In the genomic region with DNA sequence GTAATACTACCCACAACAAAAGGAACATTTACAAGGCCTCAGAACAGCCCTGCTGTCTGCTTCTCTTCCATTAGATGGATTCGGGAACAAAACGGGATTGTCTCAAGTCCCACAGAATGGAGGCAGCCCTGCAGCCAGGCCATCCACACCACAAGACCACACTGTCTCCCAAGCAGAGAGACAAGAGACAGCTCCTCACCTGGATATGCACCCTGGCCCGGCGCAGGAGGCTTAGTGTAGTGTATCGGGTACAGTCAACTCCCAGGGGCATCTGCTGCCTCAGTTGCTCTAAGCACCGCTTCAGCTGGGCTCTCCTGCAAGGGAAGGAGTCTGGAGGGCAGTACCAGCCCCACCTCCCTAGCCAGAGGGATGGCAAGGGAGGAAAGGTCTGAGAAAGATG, we compare ENCODE assay signal across 8 mouse cellular contexts. TPM values are rescaled to one million over a fixed set of nuclear protein-coding genes. Genes with fewer than 3 reads are reported as not detected.
DNase-seq lines count a peak whose midpoint lies in the region; ATAC-seq and TF ChIP-seq lines count a peak whose summit lies in the region.

No protein-coding gene starts in this region.

- H3K27ac ChIP-seq in lung, embryonic 16.5 days (ENCODE audit: low read length): no peak overlapping the region
- H3K27ac ChIP-seq in lung, postnatal 0 days (ENCODE audit: low read length): no peak overlapping the region
- H3K27ac ChIP-seq in forebrain, embryonic 10.5 days: 0 out of 2 replicates have a peak overlapping the region, but pooled peaks have one; percentile 3
- H3K27ac ChIP-seq in limb, embryonic 11.5 days (replicated peaks; ENCODE audit: low read depth, low read length): no peak overlapping the region
- H3K27ac ChIP-seq in neural tube, embryonic 14.5 days (ENCODE audit: low read depth, low read length): no peak overlapping the region

- H3K4me1 ChIP-seq in lung, embryonic 16.5 days (replicated peaks; ENCODE audit: control insufficient read depth, insufficient read depth, low read length): peaks cover 41% of the 10 kb centered on the region
- H3K4me1 ChIP-seq in lung, postnatal 0 days (ENCODE audit: insufficient read depth, low read depth, low read length): peaks cover 8% of the 10 kb centered on the region; the same call in 1 of the 2 replicates
- H3K4me1 ChIP-seq in forebrain, embryonic 10.5 days: peaks cover 53% of the 10 kb centered on the region
- peaks cover 16% of the 10 kb centered on the region for H3K4me1 ChIP-seq in limb, embryonic 11.5 days (ENCODE audit: control insufficient read depth, insufficient read depth, low read length)
- H3K4me1 ChIP-seq in neural tube, embryonic 14.5 days (ENCODE audit: control insufficient read depth, insufficient read depth, low read length): peaks cover 23% of the 10 kb centered on the region; the same call in 1 of the 2 replicates

- TF ChIP-seq CTCF in lung, postnatal 0 days (IDR thresholded peaks at IDR 0.05): no peak

- no peak for ATAC-seq in lung, embryonic 16.5 days (ENCODE audit: low read depth)
- no peak for ATAC-seq in lung, postnatal 0 days
- ATAC-seq in limb, embryonic 11.5 days (ENCODE audit: insufficient number of reproducible peaks, low FRiP score, low TSS enrichment, low read depth): no peak
- ATAC-seq in neural tube, embryonic 14.5 days (ENCODE audit: low read depth): no peak

- H3K4me3 ChIP-seq in lung, embryonic 16.5 days (ENCODE audit: low read length): peak overlapping the region; percentile 66
- no peak overlapping the region for H3K4me3 ChIP-seq in lung, postnatal 0 days (ENCODE audit: low read depth, low read length)
- peak overlapping the region; percentile 78 for H3K4me3 ChIP-seq in forebrain, embryonic 10.5 days
- H3K4me3 ChIP-seq in limb, embryonic 11.5 days (ENCODE audit: low read depth, low read length): no peak overlapping the region
- H3K4me3 ChIP-seq in neural tube, embryonic 14.5 days (ENCODE audit: low read depth, low read length): no peak overlapping the region

- peak overlapping the region; percentile 76 for H3K9ac ChIP-seq in lung, embryonic 16.5 days (ENCODE audit: low read length)
- H3K9ac ChIP-seq in lung, postnatal 0 days (replicated peaks; ENCODE audit: low read depth): no peak overlapping the region
- no peak overlapping the region for H3K9ac ChIP-seq in limb, embryonic 11.5 days (ENCODE audit: low read length)
- no peak overlapping the region for H3K9ac ChIP-seq in neural tube, embryonic 14.5 days (replicated peaks; ENCODE audit: low read depth, low read length)

- TF ChIP-seq EP300 in lung, postnatal 0 days (IDR thresholded peaks at IDR 0.05): no peak

- H3K4me2 ChIP-seq in lung, embryonic 16.5 days (ENCODE audit: low read depth, low read length): peak overlapping the region; percentile 74
- H3K4me2 ChIP-seq in lung, postnatal 0 days (replicated peaks; ENCODE audit: low read depth, low read length): no peak overlapping the region
- peak overlapping the region; percentile 94; the same call in 1 of the 2 replicates for H3K4me2 ChIP-seq in limb, embryonic 11.5 days (ENCODE audit: low read depth, severe bottlenecking)
- peak overlapping the region; percentile 0; the same call in 1 of the 2 replicates for H3K4me2 ChIP-seq in neural tube, embryonic 14.5 days (ENCODE audit: low read depth, low read length)

- 85% methylated on average over 6 of the region's 6 CpGs for WGBS in lung, embryonic 16.5 days
- 80% methylated on average over 6 of the region's 6 CpGs for WGBS in lung, postnatal 0 days
- 82% methylated on average over 6 of the region's 6 CpGs for WGBS in forebrain, embryonic 10.5 days
- 84% methylated on average over 6 of the region's 6 CpGs for WGBS in limb, embryonic 11.5 days
- 85% methylated on average over 6 of the region's 6 CpGs for WGBS in neural tube, embryonic 14.5 days

- no peaks in the 10 kb centered on the region for H3K9me3 ChIP-seq in lung, embryonic 16.5 days (ENCODE audit: control insufficient read depth, low read length)
- no peaks in the 10 kb centered on the region for H3K9me3 ChIP-seq in lung, postnatal 0 days (ENCODE audit: low read length)
- no peaks in the 10 kb centered on the region for H3K9me3 ChIP-seq in forebrain, embryonic 10.5 days
- H3K9me3 ChIP-seq in limb, embryonic 11.5 days (ENCODE audit: control insufficient read depth, low read length): no peaks in the 10 kb centered on the region
- no peaks in the 10 kb centered on the region for H3K9me3 ChIP-seq in neural tube, embryonic 14.5 days (ENCODE audit: control insufficient read depth, low read length)

- H3K36me3 ChIP-seq in lung, embryonic 16.5 days (ENCODE audit: control insufficient read depth, insufficient read depth, low read length): peaks cover 15% of the 10 kb centered on the region
- H3K36me3 ChIP-seq in lung, postnatal 0 days (ENCODE audit: insufficient read depth, low read length): 0 out of 2 replicates have a peak, but pooled peaks cover 15% of the 10 kb centered on the region
- peaks cover 41% of the 10 kb centered on the region for H3K36me3 ChIP-seq in forebrain, embryonic 10.5 days (replicated peaks)
- H3K36me3 ChIP-seq in limb, embryonic 11.5 days (ENCODE audit: control insufficient read depth, insufficient read depth, low read length): peaks cover 15% of the 10 kb centered on the region
- H3K36me3 ChIP-seq in neural tube, embryonic 14.5 days (ENCODE audit: control insufficient read depth, insufficient read depth, low read length): peaks cover 21% of the 10 kb centered on the region

- DNase-seq in lung, postnatal 0 days (ENCODE audit: low spot score): no peak
- DNase-seq in forebrain, embryonic 10.5 days (ENCODE audit: extremely low spot score, low spot score): no peak
- DNase-seq in limb, embryonic 11.5 days (ENCODE audit: low spot score): no peak
- DNase-seq in layer of hippocampus, adult 9-10 months (ENCODE audit: low spot score): no peak
- DNase-seq in thymus, adult 18-20 months: no peak
- DNase-seq in adrenal gland, adult 18-20 months (ENCODE audit: low spot score in 2 of 2): no peak

- H3K27me3 ChIP-seq in lung, embryonic 16.5 days (ENCODE audit: control insufficient read depth, insufficient read depth, low read depth, low read length): no peaks in the 10 kb centered on the region
- H3K27me3 ChIP-seq in lung, postnatal 0 days (replicated peaks; ENCODE audit: insufficient read depth, low read length): no peaks in the 10 kb centered on the region
- peaks cover 17% of the 10 kb centered on the region for H3K27me3 ChIP-seq in forebrain, embryonic 10.5 days (ENCODE audit: poor library complexity, severe bottlenecking)
- H3K27me3 ChIP-seq in limb, embryonic 11.5 days (ENCODE audit: control insufficient read depth, insufficient read depth, low read length): no peaks in the 10 kb centered on the region
- H3K27me3 ChIP-seq in neural tube, embryonic 14.5 days (ENCODE audit: control insufficient read depth, insufficient read depth, low read length): no peaks in the 10 kb centered on the region

RNA-seq across cellular contexts. Expression of gene Mxd3, which starts 1.5 kb away (rescaled TPM):
- 44.0 and 46.4 TPM in 2 replicates for polyA plus RNA-seq in lung, embryonic 16.5 days (2015; fragmentation: Nextera tagmentation; extraction: Ambion mirVana)
- polyA plus RNA-seq in lung, postnatal 0 days (2015; fragmentation: Nextera tagmentation; extraction: Ambion mirVana): 3.1 and 5.0 TPM in 2 replicates
- 23.0 and 28.5 TPM in 2 replicates for polyA plus RNA-seq in forebrain, embryonic 10.5 days (2016; fragmentation: Nextera tagmentation; extraction: Ambion mirVana)
- 23.7 and 28.9 TPM in 2 replicates for polyA plus RNA-seq in limb, embryonic 11.5 days (2014; fragmentation: Nextera tagmentation; extraction: Ambion mirVana)
- 5.7 and 5.9 TPM in 2 replicates for polyA plus RNA-seq in neural tube, embryonic 14.5 days (2014; fragmentation: Nextera tagmentation; extraction: Ambion mirVana)
- under 1 TPM; 0.46 to 0.58 TPM for total RNA-seq in adrenal gland, adult 18-20 months (2021)

RNA-seq across cellular contexts. Expression of gene Rab24, which starts 6.4 kb away (rescaled TPM):
- polyA plus RNA-seq in lung, embryonic 16.5 days (2015; fragmentation: Nextera tagmentation; extraction: Ambion mirVana): 76.9 and 84.3 TPM in 2 replicates
- polyA plus RNA-seq in lung, postnatal 0 days (2015; fragmentation: Nextera tagmentation; extraction: Ambion mirVana): 60.4 and 69.9 TPM in 2 replicates
- polyA plus RNA-seq in forebrain, embryonic 10.5 days (2016; fragmentation: Nextera tagmentation; extraction: Ambion mirVana): 67.1 and 76.5 TPM in 2 replicates
- polyA plus RNA-seq in limb, embryonic 11.5 days (2014; fragmentation: Nextera tagmentation; extraction: Ambion mirVana): 90.6 and 97.4 TPM in 2 replicates
- polyA plus RNA-seq in neural tube, embryonic 14.5 days (2014; fragmentation: Nextera tagmentation; extraction: Ambion mirVana): 99.0 and 101 TPM in 2 replicates
- total RNA-seq in adrenal gland, adult 18-20 months (2021): 10 to 100 TPM; 52.3 to 52.7 TPM

RNA-seq across cellular contexts. Expression of gene Prelid1, which starts 7.9 kb away (rescaled TPM):
- polyA plus RNA-seq in lung, embryonic 16.5 days (2015; fragmentation: Nextera tagmentation; extraction: Ambion mirVana): 466 and 483 TPM in 2 replicates
- polyA plus RNA-seq in lung, postnatal 0 days (2015; fragmentation: Nextera tagmentation; extraction: Ambion mirVana): 283 and 307 TPM in 2 replicates
- 502 and 512 TPM in 2 replicates for polyA plus RNA-seq in forebrain, embryonic 10.5 days (2016; fragmentation: Nextera tagmentation; extraction: Ambion mirVana)
- polyA plus RNA-seq in limb, embryonic 11.5 days (2014; fragmentation: Nextera tagmentation; extraction: Ambion mirVana): 416 and 451 TPM in 2 replicates
- 316 and 329 TPM in 2 replicates for polyA plus RNA-seq in neural tube, embryonic 14.5 days (2014; fragmentation: Nextera tagmentation; extraction: Ambion mirVana)
- total RNA-seq in adrenal gland, adult 18-20 months (2021): 100 to 1,000 TPM; 132 to 143 TPM

RNA-seq across cellular contexts. Expression of gene Lman2, which starts 34.4 kb away (rescaled TPM):
- polyA plus RNA-seq in lung, embryonic 16.5 days (2015; fragmentation: Nextera tagmentation; extraction: Ambion mirVana): 101 and 103 TPM in 2 replicates
- polyA plus RNA-seq in lung, postnatal 0 days (2015; fragmentation: Nextera tagmentation; extraction: Ambion mirVana): 63.6 and 66.5 TPM in 2 replicates
- polyA plus RNA-seq in forebrain, embryonic 10.5 days (2016; fragmentation: Nextera tagmentation; extraction: Ambion mirVana): 97.8 and 100 TPM in 2 replicates
- polyA plus RNA-seq in limb, embryonic 11.5 days (2014; fragmentation: Nextera tagmentation; extraction: Ambion mirVana): 85.3 and 88.7 TPM in 2 replicates
- 36.5 and 49.9 TPM in 2 replicates for polyA plus RNA-seq in neural tube, embryonic 14.5 days (2014; fragmentation: Nextera tagmentation; extraction: Ambion mirVana)
- 100 to 1,000 TPM; 113 to 121 TPM for total RNA-seq in adrenal gland, adult 18-20 months (2021)

RNA-seq across cellular contexts. Expression of gene Rgs14, which starts 41.4 kb away (rescaled TPM):
- 1.4 and 2.1 TPM in 2 replicates for polyA plus RNA-seq in lung, embryonic 16.5 days (2015; fragmentation: Nextera tagmentation; extraction: Ambion mirVana)
- 2.7 and 2.8 TPM in 2 replicates for polyA plus RNA-seq in lung, postnatal 0 days (2015; fragmentation: Nextera tagmentation; extraction: Ambion mirVana)
- 0.34 and 0.58 TPM in 2 replicates for polyA plus RNA-seq in forebrain, embryonic 10.5 days (2016; fragmentation: Nextera tagmentation; extraction: Ambion mirVana)
- 0.57 and 0.97 TPM in 2 replicates for polyA plus RNA-seq in limb, embryonic 11.5 days (2014; fragmentation: Nextera tagmentation; extraction: Ambion mirVana)
- polyA plus RNA-seq in neural tube, embryonic 14.5 days (2014; fragmentation: Nextera tagmentation; extraction: Ambion mirVana): 0.11 and 0.32 TPM in 2 replicates
- under 1 TPM; 0.76 to 0.96 TPM for total RNA-seq in adrenal gland, adult 18-20 months (2021)

Comparison
In these comparisons a context has a peak if more than half of its experiments do, and no peak if none do; other contexts are left out.
1. H3K4me3 ChIP-seq: peak in lung, embryonic 16.5 days (single experiment) and forebrain, embryonic 10.5 days (single experiment); none in lung, postnatal 0 days (single experiment), limb, embryonic 11.5 days (single experiment) and neural tube, embryonic 14.5 days (single experiment).